Mouse (Mus musculus) olfactory bulb, adult 2 months (tissue): ENCODE measurements around the gene St3gal4. TPM values are rescaled to one million over a fixed set of nuclear protein-coding genes. Genes with fewer than 3 reads are reported as not detected.

Experiments used
- H3K27ac ChIP-seq: fragments of 200-500 bp; 2 replicates; pipeline ENCODE4 v1.5.1; 2012; ENCODE audit warnings: low read depth, low read length; ENCODE audit not compliant: insufficient read depth
- H3K4me1 ChIP-seq: fragments of 200-500 bp; 2 replicates; pipeline ENCODE4 v1.6.1; 2012; ENCODE audit warnings: low read length; ENCODE audit not compliant: control insufficient read depth, insufficient read depth
- H3K4me3 ChIP-seq: fragments of 200-500 bp; 2 replicates; pipeline ENCODE4 v1.5.1; 2012; ENCODE audit warnings: mild to moderate bottlenecking, low read depth, low read length, moderate library complexity; ENCODE audit not compliant: insufficient read depth
- CTCF ChIP-seq: fragments of 200-500 bp; IDR thresholded peaks from 2 replicates; pipeline ENCODE4 v1.5.1; 2012; ENCODE audit warnings: low read depth, mild to moderate bottlenecking, low read length, moderate library complexity; ENCODE audit not compliant: insufficient read depth
- POLR2A ChIP-seq: fragments of 200-500 bp; IDR thresholded peaks from 2 replicates; pipeline ENCODE4 v1.6.1; 2012; ENCODE audit warnings: mild to moderate bottlenecking, low read depth, low read length, moderate library complexity; ENCODE audit not compliant: insufficient read depth
- WGBS: fragments of 180-500 bp; shearing (Covaris S2); methylation state at CpG from one replicate; pipeline ENCODE4 v1.1.7; 2018; 5-methylcytosine and 5-hydroxymethylcytosine counted together
- polyA plus RNA-seq: library from polyadenylated mRNA; stranded (reverse); fragments of >200 nt; gene quantifications from 2 replicates; pipeline ENCODE4 v1.2.4, GENCODE M21; 2012; ENCODE audit warnings: low replicate concordance; ENCODE audit not compliant: missing spikeins, insufficient read depth, insufficient read length

The St3gal4 gene
- polyA plus RNA-seq, 1 experiment = not detected

- H3K4me1 ChIP-seq = peaks cover 12% of the 10 kb centered on the region; the same call in 1 of the 2 replicates
- H3K27ac ChIP-seq = no peak overlapping the region
- 71% methylated on average over 2 of the region's 2 CpGs for WGBS
- H3K4me3 ChIP-seq = no peak overlapping the region
- TF ChIP-seq POLR2A (no peak), CTCF (no peak)
Measured at GRCm38 (mm10) chr9:35045756-35046155, 73.3 kb downstream of the St3gal4 start.

GRCm38 (mm10) chr9:35045031-35045531 lies 74.0 kb downstream of the St3gal4 start:
- H3K27ac ChIP-seq = no peak overlapping the region
- peaks cover 12% of the 10 kb centered on the region; the same call in 1 of the 2 replicates for H3K4me1 ChIP-seq
- TF ChIP-seq CTCF = no peak
- no peak for TF ChIP-seq POLR2A
- 67% methylated on average over 11 of the region's 11 CpGs for WGBS
- no peak overlapping the region for H3K4me3 ChIP-seq

- H3K4me3 ChIP-seq = no peak overlapping the region
- H3K4me1 ChIP-seq = peaks cover 12% of the 10 kb centered on the region; the same call in 1 of the 2 replicates
- WGBS = 44% methylated on average over 15 of the region's 15 CpGs
- TF ChIP-seq POLR2A (no peak), CTCF (no peak)
- no peak overlapping the region for H3K27ac ChIP-seq
Measured at GRCm38 (mm10) chr9:35044458-35044857, 74.6 kb downstream of the St3gal4 start.

- Histone ChIP-seq H3K4me3 (no peak overlapping the region), H3K4me1 (peaks cover 12% of the 10 kb centered on the region; the same call in 1 of the 2 replicates), H3K27ac (no peak overlapping the region)
- 34% methylated on average over 7 of the region's 7 CpGs for WGBS
- no peak for TF ChIP-seq CTCF
- TF ChIP-seq POLR2A = no peak
Measured at GRCm38 (mm10) chr9:35043619-35044018, 75.4 kb downstream of the St3gal4 start.

GRCm38 (mm10) chr9:35041493-35041892 lies 77.6 kb downstream of the St3gal4 start:
- no peak overlapping the region for H3K4me3 ChIP-seq
- peaks cover 12% of the 10 kb centered on the region; the same call in 1 of the 2 replicates for H3K4me1 ChIP-seq
- TF ChIP-seq CTCF = no peak
- no peak for TF ChIP-seq POLR2A
- WGBS = 66% methylated on average over 5 of the region's 5 CpGs
- no peak overlapping the region for H3K27ac ChIP-seq

GRCm38 (mm10) chr9:35039846-35040245 lies 79.2 kb downstream of the St3gal4 start:
- no peak for TF ChIP-seq POLR2A
- TF ChIP-seq CTCF = no peak
- 80% methylated on average over 5 of the region's 5 CpGs for WGBS
- peaks cover 7% of the 10 kb centered on the region; the same call in 1 of the 2 replicates for H3K4me1 ChIP-seq
- no peak overlapping the region for H3K27ac ChIP-seq
- H3K4me3 ChIP-seq = no peak overlapping the region

GRCm38 (mm10) chr9:35038922-35039586 lies 80.0 kb downstream of the St3gal4 start:
- TF ChIP-seq POLR2A = no peak
- TF ChIP-seq CTCF = no peak
- H3K27ac ChIP-seq = no peak overlapping the region
- WGBS = 48% methylated on average over 7 of the region's 7 CpGs
- H3K4me1 ChIP-seq = peaks cover 2% of the 10 kb centered on the region; the same call in 1 of the 2 replicates
- H3K4me3 ChIP-seq = no peak overlapping the region

GRCm38 (mm10) chr9:35035074-35035473 lies 84.0 kb downstream of the St3gal4 start:
- Histone ChIP-seq H3K27ac (no peak overlapping the region), H3K4me1 (no peaks in the 10 kb centered on the region), H3K4me3 (no peak overlapping the region)
- no peak for TF ChIP-seq POLR2A
- TF ChIP-seq CTCF = no peak
- 72% methylated on average over 14 of the region's 14 CpGs for WGBS

GRCm38 (mm10) chr9:35032457-35032856 lies 86.6 kb downstream of the St3gal4 start:
- 62% methylated on average over 6 of the region's 6 CpGs for WGBS
- Histone ChIP-seq H3K4me1 (peaks cover 9% of the 10 kb centered on the region), H3K4me3 (no peak overlapping the region), H3K27ac (no peak overlapping the region)
- no peak for TF ChIP-seq CTCF
- TF ChIP-seq POLR2A = no peak
